Mouse (Mus musculus) testis, adult 2 months (tissue): ENCODE measurements around the gene Asb12.

Experiments used
- CTCF ChIP-seq: fragments of 200-500 bp; IDR thresholded peaks from 2 replicates; pipeline ENCODE4 v1.5.1; 2012; ENCODE audit warnings: low read depth, mild to moderate bottlenecking, inconsistent platforms, low read length, moderate library complexity; ENCODE audit not compliant: control insufficient read depth, insufficient read depth, insufficient replicate concordance
- POLR2A ChIP-seq: fragments of 200-500 bp; IDR thresholded peaks from 2 replicates; pipeline ENCODE4 v1.6.1; 2012; ENCODE audit warnings: low read depth, mild to moderate bottlenecking, inconsistent platforms, low read length, moderate library complexity; ENCODE audit not compliant: control insufficient read depth

GRCm38 (mm10) chrX:95438491-95438890 is 119.3 kb downstream of the Asb12 start:
- no peak for TF ChIP-seq CTCF
- no peak for TF ChIP-seq POLR2A
